In the genomic region with DNA sequence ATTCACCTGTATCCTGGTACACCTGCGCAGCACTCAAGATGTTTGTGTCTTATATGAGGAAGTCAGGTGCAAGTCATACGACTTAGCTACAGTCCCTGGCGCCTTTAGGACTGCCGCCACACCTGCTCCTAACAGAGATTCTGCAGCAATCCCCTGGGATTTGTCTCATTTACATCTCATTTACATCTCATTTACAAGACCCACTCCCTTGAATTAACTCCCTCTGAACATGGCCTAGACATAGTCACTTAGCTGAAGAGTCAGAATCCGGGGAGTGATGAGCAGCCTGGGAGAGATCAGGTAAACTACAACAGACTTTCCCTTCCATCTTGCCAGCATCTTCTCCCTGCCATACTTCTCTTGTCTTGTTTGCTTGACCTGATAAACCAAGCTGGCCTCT, we compare ENCODE assay signal across 4 mouse cellular contexts.
A peak's percentile ranks its signal among the peaks of the same experiment; 100 is the strongest.
DNase-seq lines count a peak whose midpoint lies in the region; ATAC-seq lines count a peak whose summit lies in the region.
"Not testable (repeated sequence)": the region's sequence is repeated elsewhere in the genome, so short reads cannot be mapped to it uniquely, and the experiment has no call there.

No protein-coding gene starts in this region.

- not testable (repeated sequence) for H3K9ac ChIP-seq in forebrain, embryonic 12.5 days; forebrain, embryonic 14.5 days (ENCODE audit: low read length); hindbrain, embryonic 11.5 days (ENCODE audit: low read depth, low read length); midbrain, embryonic 14.5 days (replicated peaks; ENCODE audit: low read length)

- 72% methylated on average over 5 of the region's 5 CpGs for WGBS in forebrain, embryonic 12.5 days
- WGBS in forebrain, embryonic 14.5 days: 49% methylated on average over 4 of the region's 5 CpGs
- WGBS in hindbrain, embryonic 11.5 days: 94% methylated on average over 4 of the region's 5 CpGs
- 51% methylated on average over 4 of the region's 5 CpGs for WGBS in midbrain, embryonic 14.5 days

- not testable (repeated sequence) for H3K36me3 ChIP-seq in forebrain, embryonic 12.5 days (replicated peaks); forebrain, embryonic 14.5 days (ENCODE audit: control insufficient read depth, insufficient read depth, low read length); hindbrain, embryonic 11.5 days (ENCODE audit: control insufficient read depth, insufficient read depth, low read length); midbrain, embryonic 14.5 days (ENCODE audit: control insufficient read depth, insufficient read depth, low read length)

- peaks cover 31% of the 10 kb centered on the region for H3K4me1 ChIP-seq in forebrain, embryonic 12.5 days
- not testable (repeated sequence) for H3K4me1 ChIP-seq in forebrain, embryonic 14.5 days (ENCODE audit: control insufficient read depth, insufficient read depth, low read length)
- H3K4me1 ChIP-seq in hindbrain, embryonic 11.5 days (replicated peaks; ENCODE audit: control insufficient read depth, insufficient read depth, low read length): peaks cover 10% of the 10 kb centered on the region; the same call in 1 of the 2 replicates
- peaks cover 20% of the 10 kb centered on the region for H3K4me1 ChIP-seq in midbrain, embryonic 14.5 days (ENCODE audit: control insufficient read depth, insufficient read depth, low read length)

- not testable (repeated sequence) for H3K4me3 ChIP-seq in forebrain, embryonic 12.5 days (replicated peaks); forebrain, embryonic 14.5 days (ENCODE audit: low read depth, low read length); hindbrain, embryonic 11.5 days (ENCODE audit: low read depth, low read length); midbrain, embryonic 14.5 days (replicated peaks; ENCODE audit: low read depth, low read length)

- DNase-seq in forebrain, embryonic 14.5 days (ENCODE audit: low spot score): peak; percentile 64
- not testable (repeated sequence) for DNase-seq in hindbrain, embryonic 11.5 days (ENCODE audit: low spot score)
- DNase-seq in midbrain, embryonic 14.5 days: peak; percentile 58

- H3K9me3 ChIP-seq in forebrain, embryonic 12.5 days; forebrain, embryonic 14.5 days (replicated peaks; ENCODE audit: control insufficient read depth, low read length); hindbrain, embryonic 11.5 days (ENCODE audit: control insufficient read depth, low read length); midbrain, embryonic 14.5 days (ENCODE audit: control insufficient read depth, low read length): not testable (repeated sequence)

- peak; percentile 43; the same call in 1 of the 2 replicates for ATAC-seq in forebrain, embryonic 12.5 days (ENCODE audit: low FRiP score)
- peak; percentile 54 for ATAC-seq in forebrain, embryonic 14.5 days
- ATAC-seq in hindbrain, embryonic 11.5 days (ENCODE audit: low FRiP score): peak; percentile 31; the same call in 1 of the 2 replicates
- ATAC-seq in midbrain, embryonic 14.5 days (ENCODE audit: low FRiP score, low TSS enrichment): not testable (repeated sequence)

- not testable (repeated sequence) for H3K27me3 ChIP-seq in forebrain, embryonic 12.5 days; forebrain, embryonic 14.5 days (replicated peaks; ENCODE audit: control insufficient read depth, insufficient read depth, low read length); hindbrain, embryonic 11.5 days (ENCODE audit: control insufficient read depth, insufficient read depth, low read length); midbrain, embryonic 14.5 days (ENCODE audit: control insufficient read depth, insufficient read depth, low read length)

- not testable (repeated sequence) for H3K4me2 ChIP-seq in forebrain, embryonic 12.5 days; forebrain, embryonic 14.5 days (ENCODE audit: low read length); hindbrain, embryonic 11.5 days (replicated peaks; ENCODE audit: low read depth, low read length); midbrain, embryonic 14.5 days (ENCODE audit: low read length)

- H3K27ac ChIP-seq in forebrain, embryonic 12.5 days; forebrain, embryonic 14.5 days (ENCODE audit: low read depth, low read length); hindbrain, embryonic 11.5 days (ENCODE audit: low read depth, low read length); midbrain, embryonic 14.5 days (replicated peaks; ENCODE audit: low read depth, low read length): not testable (repeated sequence)
